Mouse (Mus musculus) ES-E14 (cell line): ENCODE measurements around the gene Stkld1. TPM values are rescaled to one million over a fixed set of nuclear protein-coding genes. Genes with fewer than 3 reads are reported as not detected.
A peak's percentile ranks its signal among the peaks of the same experiment; 100 is the strongest.

Experiments
- DNase-seq: peaks from one replicate; pipeline ENCODE4 v3.0.0-alpha.2; 2013; ENCODE audit warnings: low read depth, low spot score
- H3K27ac ChIP-seq: 2 replicates; pipeline ENCODE4 v1.5.1; 2012; ENCODE audit warnings: low read depth, mild to moderate bottlenecking, low read length, moderate library complexity, mixed read lengths; ENCODE audit not compliant: poor library complexity, insufficient read depth, severe bottlenecking
- H3K36me3 ChIP-seq: 2 replicates; pipeline ENCODE4 v1.6.1; 2012; ENCODE audit warnings: mild to moderate bottlenecking, low read length, moderate library complexity, mixed read lengths; ENCODE audit not compliant: control insufficient read depth, poor library complexity, insufficient read depth, severe bottlenecking
- H3K4me1 ChIP-seq, 2 experiments: fragments of 150-350 bp in 1 of 2; sonication (generic) in 1 of 2; 2 replicates each; pipeline ENCODE4 v1.6.1; 2012; ENCODE audit warnings: low read length in 2 of 2, mild to moderate bottlenecking in 1 of 2, mixed read lengths in 1 of 2; ENCODE audit not compliant: control insufficient read depth in 2 of 2, insufficient read depth in 2 of 2, poor library complexity in 1 of 2
- H3K4me3 ChIP-seq, 2 experiments: fragments of 150-350 bp in 1 of 2; sonication (generic) in 1 of 2; 2 replicates each; pipeline ENCODE4 v1.5.1; 2012; ENCODE audit warnings: low read length in 2 of 2, low read depth in 1 of 2, mild to moderate bottlenecking in 1 of 2, mixed read lengths in 1 of 2; ENCODE audit not compliant: insufficient read depth in 1 of 2, poor library complexity in 1 of 2, severe bottlenecking in 1 of 2
- H3K9ac ChIP-seq: 2 replicates; pipeline ENCODE4 v1.6.1; 2012; ENCODE audit warnings: low read depth, mild to moderate bottlenecking, low read length, mixed read lengths; ENCODE audit not compliant: poor library complexity, insufficient read depth, severe bottlenecking
- H3K9me3 ChIP-seq: fragments of 150-350 bp; sonication (generic); 2 replicates; pipeline ENCODE4 v1.6.1; 2012; ENCODE audit warnings: low read depth, mild to moderate bottlenecking, low read length; ENCODE audit not compliant: control insufficient read depth, insufficient read depth
- CHD2 ChIP-seq: IDR thresholded peaks from 2 replicates; pipeline ENCODE4 v1.6.1; 2014; ENCODE audit warnings: mild to moderate bottlenecking, low read depth, low read length, inconsistent platforms
- HCFC1 ChIP-seq: IDR thresholded peaks from 2 replicates; pipeline ENCODE4 v1.6.1; 2012; ENCODE audit warnings: low read length, inconsistent platforms, borderline replicate concordance; ENCODE audit not compliant: insufficient read depth
- MAFK ChIP-seq: IDR thresholded peaks from 2 replicates; pipeline ENCODE4 v1.6.1; 2014; ENCODE audit warnings: mild to moderate bottlenecking, low read depth, low read length, inconsistent platforms; ENCODE audit not compliant: insufficient read depth
- ZC3H11A ChIP-seq: IDR thresholded peaks from 2 replicates; pipeline ENCODE4 v1.6.1; 2012; ENCODE audit warnings: low read depth, mild to moderate bottlenecking, inconsistent platforms, low read length, borderline replicate concordance
- ZNF384 ChIP-seq: IDR thresholded peaks from 2 replicates; pipeline ENCODE4 v1.6.1; 2012; ENCODE audit warnings: low read depth, low read length, inconsistent platforms
- in situ Hi-C, 2 experiments: fragments of 600-800 bp; cut with MboI; formaldehyde crosslinking; loops; one replicate each; pipeline ENCODE4 v1.15.1; 2025; ENCODE audit warnings: low sequenced_read_pairs in 2 of 2, inconsistent platforms in 1 of 2; ENCODE audit not compliant: unreplicated experiment in 2 of 2
- total RNA-seq: library from RNA; depleted of rRNA; stranded (reverse); fragments of 300-350 nt; gene quantifications from 2 replicates; pipeline ENCODE4 v1.2.3, GENCODE M21; 2012

The Stkld1 gene
- total RNA-seq, 1 experiment: not detected

DNA sequence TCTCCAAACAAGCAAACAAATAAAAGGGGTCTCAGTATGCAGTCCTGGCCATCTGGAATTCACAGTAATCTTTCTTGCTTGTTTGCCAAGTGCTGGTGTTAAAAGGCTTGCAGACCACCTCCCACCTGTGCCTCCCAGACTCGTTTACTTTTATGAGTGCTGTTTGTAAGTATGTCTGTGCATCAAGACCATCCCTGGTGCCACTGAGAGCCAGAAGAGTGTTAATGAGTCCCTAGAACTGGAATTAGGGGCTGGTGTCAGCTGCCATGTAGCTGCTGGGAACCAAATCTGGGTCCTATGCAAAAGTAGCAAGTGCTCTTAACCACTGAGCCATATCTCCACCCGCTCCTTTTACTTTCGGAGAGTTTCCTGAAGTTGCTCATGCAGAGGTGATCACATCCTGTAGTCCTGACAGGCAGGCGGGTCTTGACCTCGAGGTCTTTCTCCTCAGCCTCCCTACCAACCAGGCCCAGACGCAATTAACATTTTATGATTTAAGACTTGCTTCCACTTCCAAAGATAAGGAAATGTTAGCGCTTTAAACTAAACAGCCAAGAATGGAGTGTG lies 31.9 kb upstream of the Stkld1 start:
- DNase-seq: no peak
- Histone ChIP-seq H3K36me3 (peaks cover 48% of the 10 kb centered on the region), H3K9ac (peak overlapping the region; percentile 92), H3K4me3 (peak overlapping the region; percentile 83 to 85), H3K27ac (no peak overlapping the region), H3K9me3 (no peaks in the 10 kb centered on the region), H3K4me1 (peaks cover 0 to 8% of the 10 kb centered on the region in 2 experiments; a peak in 1 of 4 replicates)
- TF ChIP-seq CHD2 (no peak), ZNF384 (no peak), MAFK (no peak)
- in situ Hi-C loops: loop anchor here in 1 of 2 experiments (25.0 kb wide), 1 partner anchor 465 kb away; the partner anchor contains the start of gene Sec16a

DNA sequence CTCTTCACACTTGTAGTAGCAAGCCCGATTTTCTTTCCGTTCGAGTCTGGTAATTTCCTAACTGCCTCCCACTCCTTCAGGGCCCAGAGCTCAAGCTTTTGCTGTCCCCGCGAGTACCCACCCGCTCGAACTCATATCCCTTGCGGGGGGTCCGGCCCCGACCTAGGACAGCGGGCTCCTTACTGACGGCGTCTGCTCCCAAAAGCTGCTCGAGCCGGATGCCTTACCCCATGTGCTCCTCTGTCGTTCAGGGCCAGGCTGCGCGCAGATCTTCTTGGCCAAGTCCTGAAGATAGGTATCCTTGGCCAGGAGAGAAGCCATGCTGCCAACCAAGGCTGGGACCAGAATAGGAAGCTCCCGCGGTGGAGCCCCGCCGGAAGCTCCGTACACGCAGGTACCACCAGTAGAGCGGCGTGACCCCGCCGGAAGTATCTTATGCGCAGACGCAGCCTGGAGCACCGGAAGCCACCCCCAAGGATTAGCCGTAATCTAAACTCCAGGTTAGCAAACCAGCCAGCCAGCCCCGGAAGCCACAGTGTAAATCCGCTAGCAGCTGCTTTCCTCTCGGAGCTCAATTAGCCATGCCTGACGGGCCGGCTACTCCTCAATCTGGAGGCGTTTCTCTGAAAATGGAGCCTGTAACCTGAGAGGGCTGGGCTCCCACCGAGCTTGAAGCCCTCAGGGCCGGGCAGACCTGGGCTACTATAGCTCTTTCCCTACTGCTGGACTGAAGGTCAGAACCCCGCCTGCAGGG lies 31.2 kb upstream of the Stkld1 start, which contains the start of gene Surf6:
Surf6 (minus strand) TSS at position 413 of the 754 bp plus-strand sequence.
- in situ Hi-C loops: loop anchor here in 1 of 2 experiments (25.0 kb wide), 1 partner anchor 465 kb away; the partner anchor contains the start of gene Sec16a
- peak; percentile 83 for TF ChIP-seq HCFC1
- TF ChIP-seq ZNF384: no peak
- 0 out of 2 replicates have a peak, but pooled peaks have one; percentile 33 for TF ChIP-seq CHD2
- TF ChIP-seq MAFK: no peak
- TF ChIP-seq ZC3H11A: no peak
- DNase-seq: peak; percentile 94
- H3K36me3 ChIP-seq: peaks cover 47% of the 10 kb centered on the region
- H3K9me3 ChIP-seq: no peaks in the 10 kb centered on the region
- H3K9ac ChIP-seq: peak within 1 kb of the TSS; percentile 92
- peak within 1 kb of the TSS; percentile 83 to 85 for H3K4me3 ChIP-seq
- peaks cover 0 to 8% of the 10 kb centered on the region in 2 experiments; a peak in 1 of 4 replicates for H3K4me1 ChIP-seq
- peak within 1 kb of the TSS; percentile 75 for H3K27ac ChIP-seq

DNA sequence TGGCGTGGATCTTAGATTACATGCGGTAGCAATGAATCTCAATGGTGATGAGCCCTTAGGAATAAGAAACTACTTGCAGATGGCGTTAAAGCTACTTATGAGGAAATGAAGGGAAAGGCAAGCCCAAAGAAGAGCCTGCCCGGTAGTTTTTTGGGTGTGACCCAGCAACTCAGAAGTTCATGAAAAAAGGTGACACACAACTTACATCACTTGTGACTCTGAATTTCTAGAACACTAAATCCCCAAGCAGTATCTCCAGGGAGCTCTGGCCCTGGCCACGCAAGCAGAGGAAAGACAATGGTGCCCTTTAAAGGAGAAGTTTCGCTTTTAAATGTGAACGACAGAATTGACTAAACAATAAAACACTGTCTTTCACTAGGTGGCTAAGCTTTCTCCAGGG lies 30.5 kb upstream of the Stkld1 start:
- Histone ChIP-seq H3K4me3 (peak overlapping the region; percentile 54 to 67), H3K9me3 (no peaks in the 10 kb centered on the region), H3K9ac (peak overlapping the region; percentile 41; the same call in 1 of the 2 replicates), H3K4me1 (peaks cover 0 to 8% of the 10 kb centered on the region in 2 experiments; a peak in 1 of 4 replicates), H3K36me3 (peaks cover 48% of the 10 kb centered on the region), H3K27ac (peak overlapping the region; percentile 41; the same call in 1 of the 2 replicates)
- DNase-seq: no peak
- TF ChIP-seq MAFK (no peak), ZC3H11A (no peak), CHD2 (no peak), HCFC1 (no peak), ZNF384 (no peak)
- in situ Hi-C loops: loop anchor here in 1 of 2 experiments (25.0 kb wide), 1 partner anchor 466 kb away; the partner anchor contains the start of gene Sec16a

DNA sequence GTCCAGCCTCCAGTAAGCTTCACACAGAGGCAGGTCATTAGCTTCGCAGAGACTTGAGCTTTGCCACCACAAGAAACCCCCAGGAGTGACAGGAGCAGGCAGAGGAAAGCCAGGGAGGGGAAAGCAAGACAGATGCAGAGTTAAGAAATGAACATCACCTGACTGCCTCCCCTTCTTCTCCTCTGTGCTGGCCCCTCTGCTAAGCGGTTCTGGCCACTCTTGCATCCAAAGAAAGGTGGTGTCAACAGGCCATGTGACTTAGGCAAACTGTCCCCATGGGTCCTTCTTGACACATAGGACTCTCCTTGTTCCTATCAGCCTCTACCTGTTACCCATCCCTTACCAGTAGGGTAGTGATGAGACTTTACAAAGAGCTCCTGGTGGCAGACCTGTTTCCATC lies 27.9 kb upstream of the Stkld1 start:
- Histone ChIP-seq H3K36me3 (peaks cover 33% of the 10 kb centered on the region), H3K9ac (no peak overlapping the region), H3K27ac (no peak overlapping the region), H3K4me3 (no peak overlapping the region), H3K9me3 (no peaks in the 10 kb centered on the region), H3K4me1 (peaks cover 0 to 9% of the 10 kb centered on the region in 2 experiments; a peak in 1 of 4 replicates)
- DNase-seq: no peak
- in situ Hi-C loops: loop anchor here in 1 of 2 experiments (25.0 kb wide), 1 partner anchor 469 kb away; the partner anchor contains the start of gene Sec16a
- TF ChIP-seq HCFC1 (no peak), MAFK (no peak), ZNF384 (no peak), CHD2 (no peak), ZC3H11A (no peak)
